Mouse (Mus musculus) small intestine, adult 2 months (tissue): Measurements from ENCODE around the gene Zfp108. TPM values are rescaled to one million over a fixed set of nuclear protein-coding genes. Genes with fewer than 3 reads are reported as not detected.

Experiments
- H3K27ac ChIP-seq: fragments of 200-500 bp; 2 replicates; pipeline ENCODE4 v1.5.1; 2012; ENCODE audit warnings: low read depth, low read length, control low read depth, inconsistent platforms; ENCODE audit not compliant: insufficient read depth
- H3K27me3 ChIP-seq: fragments of 200-500 bp; 2 replicates; pipeline ENCODE4 v1.6.1; 2012; ENCODE audit warnings: mild to moderate bottlenecking, moderate library complexity, low read length, inconsistent platforms; ENCODE audit not compliant: control insufficient read depth, insufficient read depth
- H3K36me3 ChIP-seq: fragments of 200-500 bp; 2 replicates; pipeline ENCODE4 v1.6.1; 2012; ENCODE audit warnings: mild to moderate bottlenecking, low read length, control low read depth, inconsistent platforms; ENCODE audit not compliant: control insufficient read depth, insufficient read depth
- H3K4me1 ChIP-seq: fragments of 200-500 bp; 2 replicates; pipeline ENCODE4 v1.6.1; 2012; ENCODE audit warnings: low read length, inconsistent platforms, mixed read lengths; ENCODE audit not compliant: control insufficient read depth, insufficient read depth, insufficient read length
- H3K4me3 ChIP-seq: fragments of 200-500 bp; 2 replicates; pipeline ENCODE4 v1.5.1; 2012; ENCODE audit warnings: low read depth, mild to moderate bottlenecking, control low read depth, inconsistent platforms, low read length, moderate library complexity
- CTCF ChIP-seq: fragments of 200-500 bp; IDR thresholded peaks from 2 replicates; pipeline ENCODE4 v1.5.1; 2012; ENCODE audit warnings: low read depth, mild to moderate bottlenecking, control low read depth, inconsistent platforms, low read length, moderate library complexity, mixed read lengths; ENCODE audit not compliant: insufficient replicate concordance, insufficient read length; ENCODE audit errors: extremely low read depth
- POLR2A ChIP-seq: fragments of 200-500 bp; IDR thresholded peaks from 2 replicates; pipeline ENCODE4 v1.6.1; 2012; ENCODE audit warnings: low read depth, mild to moderate bottlenecking, control low read depth, inconsistent platforms, low read length, moderate library complexity
- WGBS: fragments of 180-500 bp; shearing (Covaris S2); methylation state at CpG from one replicate; pipeline ENCODE4 v1.1.7; 2018; 5-methylcytosine and 5-hydroxymethylcytosine counted together
- polyA plus RNA-seq: library from polyadenylated mRNA; depleted of rRNA; stranded (reverse); fragments of >200 nt; gene quantifications from 2 replicates; pipeline ENCODE4 v1.2.3, GENCODE M21; 2012

The Zfp108 gene
- polyA plus RNA-seq, 1 experiment, result 0.18 TPM

GRCm38 (mm10) chr7:24253779-24254615 lies 597 bp upstream of the Zfp108 start:
- Histone ChIP-seq H3K27me3 (no peaks in the 10 kb centered on the region), H3K4me3 (no peak overlapping the region), H3K4me1 (no peaks in the 10 kb centered on the region; the same call in 1 of the 2 replicates), H3K36me3 (no peaks in the 10 kb centered on the region), H3K27ac (no peak overlapping the region)
- TF ChIP-seq CTCF (no peak), POLR2A (no peak)
- WGBS, result 52% methylated on average over 9 of the region's 9 CpGs

DNA sequence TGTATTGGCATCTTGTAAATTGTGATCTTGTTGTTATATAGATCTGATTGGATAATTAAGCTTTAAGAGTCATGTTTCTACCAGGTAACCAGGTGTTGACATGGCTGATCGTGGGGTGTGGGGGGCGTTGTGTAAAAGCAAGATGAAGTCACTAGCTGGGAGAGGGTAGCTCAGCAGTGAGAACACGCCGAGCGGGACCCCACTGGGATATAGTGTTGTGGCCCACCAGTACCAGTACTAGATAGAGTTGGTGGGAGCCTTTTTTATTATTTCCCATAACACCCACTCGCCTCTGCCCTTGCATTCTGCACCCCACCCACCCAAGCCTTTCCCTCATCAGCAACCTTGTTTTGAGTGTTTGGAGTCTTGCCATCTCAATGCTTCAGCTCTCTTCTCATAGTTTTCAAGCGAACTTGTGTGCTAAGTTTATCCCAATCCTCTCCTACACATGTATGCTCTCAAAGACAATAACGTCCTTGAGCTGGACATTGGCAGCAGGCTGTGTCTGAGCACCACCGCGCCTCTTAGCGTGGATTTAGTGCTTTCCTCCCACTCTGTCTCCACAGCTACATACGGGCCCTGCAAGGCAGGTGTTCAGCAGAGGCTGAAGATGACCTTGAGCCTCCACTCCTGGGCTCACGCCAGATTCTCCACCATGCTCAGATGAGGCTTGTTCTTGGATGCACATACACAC lies 4.9 kb downstream of the Zfp108 start:
- no peaks in the 10 kb centered on the region for H3K4me1 ChIP-seq
- no peak overlapping the region for H3K4me3 ChIP-seq
- WGBS, result 85% methylated on average over 13 of the region's 13 CpGs
- H3K27ac ChIP-seq, result 0 out of 2 replicates have a peak overlapping the region, but pooled peaks have one; percentile 49
- no peaks in the 10 kb centered on the region for H3K27me3 ChIP-seq
- TF ChIP-seq CTCF, result no peak
- TF ChIP-seq POLR2A, result no peak
- no peaks in the 10 kb centered on the region; the same call in 1 of the 2 replicates for H3K36me3 ChIP-seq

DNA sequence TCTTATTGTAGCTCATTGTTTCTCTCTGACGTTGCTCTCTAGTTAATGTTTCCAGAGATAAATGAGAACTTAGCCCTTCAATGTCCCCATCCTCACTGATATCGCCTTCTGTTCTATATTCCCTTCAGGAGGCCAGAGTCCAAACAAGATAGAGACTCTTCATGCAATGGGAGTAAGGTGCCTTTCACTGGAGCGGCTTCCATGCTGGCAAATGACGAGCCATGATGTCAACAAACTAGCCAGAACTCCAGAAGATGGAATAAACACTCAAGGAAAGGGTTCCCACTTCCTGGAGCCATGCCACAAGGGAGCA lies 5.4 kb downstream of the Zfp108 start:
- no peaks in the 10 kb centered on the region for H3K4me1 ChIP-seq
- TF ChIP-seq POLR2A, result no peak
- no peak for TF ChIP-seq CTCF
- no peaks in the 10 kb centered on the region for H3K27me3 ChIP-seq
- WGBS, result 61% methylated on average over 4 of the region's 4 CpGs
- H3K27ac ChIP-seq, result peak overlapping the region; percentile 56; the same call in 1 of the 2 replicates
- no peak overlapping the region for H3K4me3 ChIP-seq
- no peaks in the 10 kb centered on the region; the same call in 1 of the 2 replicates for H3K36me3 ChIP-seq

DNA sequence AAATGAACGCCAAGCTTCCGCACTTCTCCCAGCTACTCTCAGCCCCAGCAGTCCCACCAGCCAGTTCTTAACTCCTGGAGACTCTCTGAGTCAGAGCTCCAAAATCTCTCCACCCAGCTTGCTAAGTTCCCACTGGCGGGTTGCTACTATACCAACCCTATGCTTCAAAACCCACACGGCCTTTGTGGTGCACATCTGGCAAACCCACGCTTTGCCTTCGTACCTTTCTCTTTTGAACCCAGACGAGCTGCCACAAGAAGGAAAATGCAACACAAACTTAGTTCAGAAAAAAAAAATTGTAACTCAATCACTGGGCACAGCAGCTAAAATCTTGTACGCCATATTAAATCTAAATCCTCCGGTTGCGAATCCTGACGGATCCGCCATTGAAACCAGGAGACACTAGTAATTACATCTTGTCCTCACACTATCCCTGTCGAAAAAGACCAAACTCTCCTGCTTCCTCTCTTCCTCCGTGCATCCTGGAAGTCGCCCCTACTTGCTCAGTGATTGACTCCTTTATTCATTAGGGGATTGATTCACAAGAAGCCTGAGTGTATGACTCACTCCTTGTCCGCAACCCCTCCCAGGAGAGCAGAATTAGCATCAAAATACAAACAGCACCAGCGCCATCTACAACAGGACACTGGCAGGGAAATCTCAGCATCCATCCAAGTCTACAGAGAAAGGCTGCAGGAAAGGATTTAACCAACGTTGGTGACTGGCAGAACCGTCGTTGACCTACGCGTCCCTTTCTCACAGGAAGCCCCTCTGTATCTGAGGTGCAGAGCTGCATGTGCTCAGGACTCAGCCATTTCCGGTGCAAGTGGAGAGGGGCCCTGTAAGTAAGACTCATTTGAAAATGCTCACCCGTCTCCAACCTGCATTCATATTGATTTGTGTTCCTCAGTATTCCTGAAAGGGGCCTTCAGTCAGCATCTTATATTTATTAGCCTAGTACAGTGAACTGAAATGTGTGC lies 13.9 kb downstream of the Zfp108 start:
- H3K4me3 ChIP-seq, result no peak overlapping the region
- WGBS, result 82% methylated on average over 24 of the region's 24 CpGs

DNA sequence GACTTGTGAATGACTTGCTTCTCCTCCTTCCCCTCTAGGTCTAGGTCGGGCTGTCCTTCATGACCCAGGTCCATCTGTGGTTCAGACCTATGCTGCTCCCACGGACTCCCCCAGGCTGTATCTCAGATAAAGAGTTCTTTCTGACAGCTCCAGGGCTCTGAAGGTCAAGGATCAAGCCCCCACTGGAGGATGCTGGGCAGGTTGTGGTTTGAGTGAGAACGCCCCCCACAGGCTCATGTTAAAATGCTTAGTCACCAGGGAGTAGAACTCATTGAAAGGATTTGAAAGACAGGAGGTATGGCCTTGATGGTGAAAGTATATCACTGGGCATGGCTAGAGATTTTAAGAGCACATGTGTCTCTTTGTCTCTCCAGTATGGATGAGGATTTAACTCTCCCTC lies 14.7 kb downstream of the Zfp108 start:
- H3K27ac ChIP-seq, result no peak overlapping the region
- 84% methylated on average over 3 of the region's 3 CpGs for WGBS
- TF ChIP-seq CTCF (no peak), POLR2A (no peak)
- H3K27me3 ChIP-seq, result no peaks in the 10 kb centered on the region
- H3K4me1 ChIP-seq, result peaks cover 2% of the 10 kb centered on the region; the same call in 1 of the 2 replicates
- 0 out of 2 replicates have a peak, but pooled peaks cover under 1% of the 10 kb centered on the region for H3K36me3 ChIP-seq
- H3K4me3 ChIP-seq, result no peak overlapping the region

More for the DNA sequence above, 13.9 kb downstream of the Zfp108 start:
- Histone ChIP-seq H3K4me1 (peaks cover 2% of the 10 kb centered on the region; the same call in 1 of the 2 replicates), H3K27me3 (no peaks in the 10 kb centered on the region), H3K27ac (no peak overlapping the region), H3K36me3 (no peaks in the 10 kb centered on the region)
- no peak for TF ChIP-seq CTCF
- TF ChIP-seq POLR2A, result no peak

GRCm38 (mm10) chr7:24269667-24270287 lies 15.2 kb downstream of the Zfp108 start:
- 33% methylated on average over 7 of the region's 7 CpGs for whole genome bisulfite sequencing
- peaks cover 2% of the 10 kb centered on the region; the same call in 1 of the 2 replicates for H3K4me1 ChIP-seq
- no peak for TF ChIP-seq CTCF
- TF ChIP-seq POLR2A, result no peak
- peaks cover 5% of the 10 kb centered on the region; the same call in 1 of the 2 replicates for H3K36me3 ChIP-seq
- H3K27me3 ChIP-seq, result no peaks in the 10 kb centered on the region
- H3K4me3 ChIP-seq, result peak overlapping the region; percentile 92
- no peak overlapping the region for H3K27ac ChIP-seq
